Mouse (Mus musculus): ENCODE data around the gene Pgpep1.

Gene Pgpep1

GRCm38 (mm10) chr8:70660273-70660725, at the start of gene Pgpep1:
Pgpep1 (minus strand) TSS chr8:70660388.
- DNase-seq (ENCODE audit: low spot score in 2 of 2), result no peak

GRCm38 (mm10) chr8:70709794-70710193, 49.6 kb upstream of the Pgpep1 start:
- DNase-seq (ENCODE audit: low spot score in 2 of 2), result no peak

- DNase-seq (ENCODE audit: low spot score in 2 of 2), result no peak
Measured at GRCm38 (mm10) chr8:70708281-70708680, 48.1 kb upstream of the Pgpep1 start.

GRCm38 (mm10) chr8:70703287-70703686, 43.1 kb upstream of the Pgpep1 start, which contains the start of gene Iqcn:
Iqcn (plus strand) TSS chr8:70703457.
- DNase-seq (ENCODE audit: low spot score in 2 of 2), result peak in 1 of 2 experiments; percentile 29

GRCm38 (mm10) chr8:70702842-70703182, 42.6 kb upstream of the Pgpep1 start:
- peak in 1 of 2 experiments; percentile 47 for DNase-seq (ENCODE audit: low spot score in 2 of 2)

- peak in 1 of 2 experiments; percentile 58 for DNase-seq (ENCODE audit: low spot score in 2 of 2)
Measured at GRCm38 (mm10) chr8:70701982-70702841, 42.0 kb upstream of the Pgpep1 start.

GRCm38 (mm10) chr8:70701048-70701981, 41.1 kb upstream of the Pgpep1 start:
- DNase-seq (ENCODE audit: low spot score in 2 of 2), result peak; percentile 39 to 43

- peak; percentile 75 to 86 for DNase-seq (ENCODE audit: low spot score in 2 of 2)
Measured at GRCm38 (mm10) chr8:70700555-70700922, 40.4 kb upstream of the Pgpep1 start.

- DNase-seq (ENCODE audit: low spot score in 2 of 2), result peak; percentile 60 to 72
Measured at GRCm38 (mm10) chr8:70699834-70700554, 39.8 kb upstream of the Pgpep1 start.

- DNase-seq (ENCODE audit: low spot score in 2 of 2), result no peak
Measured at GRCm38 (mm10) chr8:70699116-70699833, 39.1 kb upstream of the Pgpep1 start.

- peak; percentile 99 to 100 for DNase-seq (ENCODE audit: low spot score in 2 of 2)
Measured at GRCm38 (mm10) chr8:70698310-70699109, 38.3 kb upstream of the Pgpep1 start, which contains the start of gene Jund. Jund (plus strand) TSS chr8:70698949.

- peak in 1 of 2 experiments; percentile 51 for DNase-seq (ENCODE audit: low spot score in 2 of 2)
Measured at GRCm38 (mm10) chr8:70697366-70698250, 37.4 kb upstream of the Pgpep1 start.

- no peak for DNase-seq (ENCODE audit: low spot score in 2 of 2)
Measured at GRCm38 (mm10) chr8:70696946-70697345, 36.8 kb upstream of the Pgpep1 start.

- peak; percentile 53 to 70 for DNase-seq (ENCODE audit: low spot score in 2 of 2)
Measured at GRCm38 (mm10) chr8:70696019-70696885, 36.1 kb upstream of the Pgpep1 start.

- peak; percentile 77 to 87 for DNase-seq (ENCODE audit: low spot score in 2 of 2)
Measured at GRCm38 (mm10) chr8:70695318-70696018, 35.3 kb upstream of the Pgpep1 start.

- DNase-seq (ENCODE audit: low spot score in 2 of 2), result no peak
Measured at GRCm38 (mm10) chr8:70693636-70694035, 33.4 kb upstream of the Pgpep1 start.

- no peak for DNase-seq (ENCODE audit: low spot score in 2 of 2)
Measured at GRCm38 (mm10) chr8:70691727-70692231, 31.6 kb upstream of the Pgpep1 start.
